Mouse (Mus musculus): ENCODE measurements around the gene Tmem170b.

The Tmem170b gene

DNA sequence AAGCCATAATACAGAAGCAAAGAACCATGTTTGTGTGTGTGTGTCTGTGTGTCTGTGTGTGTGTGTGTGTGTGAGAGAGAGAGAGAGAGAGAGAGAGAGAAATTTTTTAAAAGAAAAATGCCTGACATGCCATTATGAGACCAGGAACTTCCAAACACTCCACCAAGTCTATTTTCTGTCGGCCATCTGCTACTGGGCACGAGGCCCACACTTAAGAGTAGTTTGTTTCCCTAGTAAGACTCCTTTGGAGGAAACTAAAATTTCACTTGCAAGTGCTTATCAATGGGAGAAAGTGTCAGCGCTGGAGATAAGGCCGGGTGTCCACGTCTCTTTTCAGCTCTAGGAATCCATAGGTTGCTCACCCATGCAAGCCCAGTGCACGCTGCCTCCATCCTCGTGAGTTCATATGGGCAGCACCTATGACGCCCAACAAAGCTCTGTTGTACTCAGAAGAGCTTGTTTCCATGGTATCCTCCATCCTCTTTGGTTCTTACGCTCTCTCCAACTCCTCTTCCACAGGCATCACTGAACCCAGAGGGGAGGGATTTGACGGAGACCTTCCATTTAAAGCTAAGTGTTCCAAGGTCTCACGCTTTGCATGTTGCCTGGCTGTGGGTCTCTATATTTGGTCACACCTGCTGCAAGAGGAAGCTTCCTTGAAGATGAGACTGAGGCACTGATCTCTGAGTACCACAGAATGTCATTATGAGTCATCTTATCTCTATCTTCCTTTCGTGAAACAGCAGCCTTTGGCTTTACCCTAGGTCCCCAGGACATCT lies 76.8 kb downstream of the Tmem170b start:
- in situ Hi-C loops (cut with MboI; ENCODE audit: low pct_unique_long_range_greater_than_20kb in 1 of 2, low sequenced_read_pairs in 2 of 2, unreplicated experiment in 1 of 2) = no loop called here

DNA sequence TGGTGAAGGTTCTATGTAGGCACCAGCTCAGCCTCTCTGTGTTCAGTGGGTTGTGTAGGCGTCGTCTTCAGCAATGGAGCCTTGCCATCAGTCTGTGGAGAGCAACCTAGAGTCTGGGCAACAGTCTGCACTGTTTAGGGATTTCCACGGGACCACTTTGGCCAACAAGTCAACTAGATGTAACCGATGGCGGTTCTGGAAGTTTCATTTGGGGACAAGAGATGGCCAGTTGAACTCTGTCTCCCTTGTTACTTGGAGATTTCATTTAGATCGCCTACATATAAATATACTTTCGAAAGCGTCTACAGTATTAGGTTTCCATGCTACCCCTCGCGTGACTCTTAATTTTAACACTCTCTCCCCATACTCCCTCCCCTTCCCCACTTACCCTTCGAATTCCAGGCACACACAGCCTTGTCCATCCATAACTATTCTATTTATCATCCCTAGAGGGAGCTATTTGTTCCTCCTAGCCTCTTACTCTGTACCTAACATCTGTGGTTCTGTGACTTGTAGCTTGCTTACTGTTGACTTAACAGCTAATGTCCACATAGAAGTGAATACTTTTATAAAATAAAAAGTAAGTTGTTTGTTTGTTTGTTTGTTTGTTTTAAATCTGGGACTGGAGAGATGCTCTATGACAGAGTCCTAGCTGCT lies 77.8 kb downstream of the Tmem170b start:
- in situ Hi-C loops (cut with MboI; ENCODE audit: low pct_unique_long_range_greater_than_20kb in 1 of 2, low sequenced_read_pairs in 2 of 2, unreplicated experiment in 1 of 2) = no loop called here

DNA sequence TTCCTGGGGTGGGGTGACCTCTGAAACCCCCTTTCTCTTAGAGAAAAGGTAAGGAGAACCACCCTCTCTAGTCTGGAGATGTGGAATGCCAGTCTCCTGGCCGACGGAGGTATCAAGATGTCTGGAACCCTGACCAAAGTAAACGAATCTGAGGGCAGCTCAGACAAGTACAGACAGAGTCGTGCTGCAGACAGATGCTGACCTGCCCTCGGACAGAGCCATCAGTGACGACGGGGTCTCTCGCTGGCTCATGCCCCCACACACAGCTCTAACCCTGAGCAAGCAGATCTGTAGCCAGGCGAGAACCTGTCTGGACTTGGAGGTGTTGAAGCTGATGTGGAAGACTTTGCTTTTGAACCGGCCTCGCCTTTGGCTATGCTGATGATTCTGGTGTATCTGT lies 79.8 kb downstream of the Tmem170b start:
- in situ Hi-C loops (cut with MboI; ENCODE audit: low pct_unique_long_range_greater_than_20kb in 1 of 2, low sequenced_read_pairs in 2 of 2, unreplicated experiment in 1 of 2) = no loop called here

DNA sequence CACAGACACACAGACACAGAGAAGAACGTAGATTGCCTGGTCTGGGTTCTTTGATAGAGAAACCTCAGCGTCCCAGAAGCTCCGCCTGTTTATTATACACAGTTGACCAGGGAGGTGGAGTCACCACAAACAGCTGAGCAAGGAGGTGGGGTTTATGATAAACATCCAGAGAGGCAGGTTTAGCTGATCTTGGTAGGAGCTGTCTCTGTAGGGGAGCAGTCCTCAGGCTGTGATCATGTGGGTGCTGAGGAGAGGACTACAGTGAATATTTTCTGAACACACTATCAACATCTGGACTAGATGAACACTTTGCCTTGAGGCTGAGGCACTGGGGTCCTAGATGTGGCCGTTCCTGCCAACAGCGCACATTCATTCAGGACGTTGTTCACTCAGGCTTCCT lies 83.3 kb downstream of the Tmem170b start:
- in situ Hi-C loops (cut with MboI; ENCODE audit: low pct_unique_long_range_greater_than_20kb in 1 of 2, low sequenced_read_pairs in 2 of 2, unreplicated experiment in 1 of 2) = no loop called here

DNA sequence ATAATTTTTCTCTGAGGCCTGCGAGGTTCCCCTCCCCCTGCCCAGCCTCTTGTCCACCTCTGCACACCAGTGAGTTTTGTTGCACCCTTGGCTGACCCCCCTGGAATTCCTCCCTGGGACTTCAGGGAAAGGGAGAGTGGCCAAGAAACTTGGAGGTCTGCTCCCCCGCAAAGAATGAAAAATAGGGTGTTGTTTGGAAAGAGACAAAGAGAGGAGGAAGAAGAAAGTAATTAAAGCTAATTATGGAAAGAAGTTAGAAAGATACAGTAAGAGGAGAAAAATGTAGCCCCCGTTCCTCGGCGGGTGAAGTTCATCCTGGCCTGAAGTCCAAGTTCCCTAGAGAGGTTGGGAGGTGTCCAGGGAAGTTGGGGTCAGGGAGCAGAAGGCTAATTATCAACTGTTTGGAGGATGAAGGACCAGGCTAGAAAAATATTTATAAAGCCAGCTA lies 83.9 kb downstream of the Tmem170b start:
- in situ Hi-C loops (cut with MboI; ENCODE audit: low pct_unique_long_range_greater_than_20kb in 1 of 2, low sequenced_read_pairs in 2 of 2, unreplicated experiment in 1 of 2) = no loop called here
